Mouse (Mus musculus) embryonic facial prominence, embryonic 13.5 days (tissue): ENCODE results near the gene Ilk. TPM values are rescaled to one million over a fixed set of nuclear protein-coding genes. Genes with fewer than 3 reads are reported as not detected.

Source experiments
- ATAC-seq: fragments of 200-750 bp; cut with Nextera tagmentation; 2 replicates; pipeline ENCODE4 v1.8.0; 2017; ENCODE audit warnings: low read depth; ENCODE audit not compliant: insufficient number of reproducible peaks, insufficient read depth, low FRiP score, low TSS enrichment
- H3K27ac ChIP-seq: fragments of 300-500 bp; sonication (generic); 2 replicates; pipeline ENCODE4 v1.5.1; 2015; ENCODE audit warnings: moderate library complexity, mild to moderate bottlenecking, inconsistent platforms
- H3K27me3 ChIP-seq: fragments of 300-500 bp; sonication (generic); 2 replicates; pipeline ENCODE4 v1.6.1; 2015; ENCODE audit warnings: mild to moderate bottlenecking, inconsistent platforms
- H3K36me3 ChIP-seq: fragments of 300-500 bp; sonication (generic); 2 replicates; pipeline ENCODE4 v1.6.1; 2015; ENCODE audit warnings: mild to moderate bottlenecking, inconsistent platforms
- H3K4me1 ChIP-seq: fragments of 300-500 bp; sonication (generic); 2 replicates; pipeline ENCODE4 v1.6.1; 2015; ENCODE audit warnings: inconsistent platforms
- H3K4me2 ChIP-seq: fragments of 300-500 bp; sonication (generic); 2 replicates; pipeline ENCODE4 v1.6.1; 2015; ENCODE audit warnings: moderate library complexity, mild to moderate bottlenecking, inconsistent platforms
- H3K4me3 ChIP-seq: fragments of 300-500 bp; sonication (generic); 2 replicates; pipeline ENCODE4 v1.5.1; 2015; ENCODE audit warnings: mild to moderate bottlenecking, inconsistent platforms
- H3K9ac ChIP-seq: fragments of 300-500 bp; sonication (generic); 2 replicates; pipeline ENCODE4 v1.6.1; 2015; ENCODE audit warnings: mild to moderate bottlenecking, inconsistent platforms
- H3K9me3 ChIP-seq: fragments of 300-500 bp; sonication (generic); 2 replicates; pipeline ENCODE4 v1.6.1; 2016; ENCODE audit warnings: inconsistent platforms
- WGBS: fragments of 180-500 bp; shearing (Covaris S2); methylation state at CpG from one replicate; pipeline ENCODE4 v1.1.7; 2015; ENCODE audit warnings: mixed read lengths; 5-methylcytosine and 5-hydroxymethylcytosine counted together
- polyA plus RNA-seq: library from polyadenylated mRNA; unstranded; fragments of >200 nt; fragmentation: Nextera tagmentation; extraction: Ambion mirVana; gene quantifications from 2 replicates; pipeline ENCODE4 v1.2.1, GENCODE M21; 2015

Gene Ilk
- polyA plus RNA-seq, 1 experiment from 2014 or later = 253 TPM

DNA sequence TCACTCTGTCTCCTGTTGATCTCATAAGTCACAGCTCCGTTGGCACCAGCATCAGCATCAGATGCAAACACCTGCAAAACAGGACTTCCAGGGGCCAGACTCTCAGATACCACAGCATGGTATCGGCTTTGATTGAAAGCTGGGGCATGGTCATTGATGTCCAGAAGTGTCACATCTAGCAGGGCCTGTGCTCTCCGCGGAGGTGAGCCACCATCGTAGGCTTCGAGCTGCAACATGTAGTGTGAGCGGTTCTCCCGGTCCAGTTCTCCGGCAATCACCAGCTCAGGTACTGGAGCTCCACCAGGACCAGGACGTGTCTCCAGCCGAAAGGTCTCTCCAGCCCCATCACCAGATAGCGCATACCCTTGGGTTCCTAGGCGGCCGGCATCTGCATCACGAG, 35.9 kb downstream of the Ilk start:
- Histone ChIP-seq H3K9me3 (no peaks in the 10 kb centered on the region), H3K27me3 (no peaks in the 10 kb centered on the region), H3K36me3 (peaks cover 71% of the 10 kb centered on the region), H3K9ac (no peak overlapping the region), H3K4me1 (peaks cover 69% of the 10 kb centered on the region), H3K4me3 (no peak overlapping the region), H3K4me2 (no peak overlapping the region), H3K27ac (no peak overlapping the region)
- no peak for ATAC-seq
- 96% methylated on average over 15 of the region's 15 CpGs for WGBS

DNA sequence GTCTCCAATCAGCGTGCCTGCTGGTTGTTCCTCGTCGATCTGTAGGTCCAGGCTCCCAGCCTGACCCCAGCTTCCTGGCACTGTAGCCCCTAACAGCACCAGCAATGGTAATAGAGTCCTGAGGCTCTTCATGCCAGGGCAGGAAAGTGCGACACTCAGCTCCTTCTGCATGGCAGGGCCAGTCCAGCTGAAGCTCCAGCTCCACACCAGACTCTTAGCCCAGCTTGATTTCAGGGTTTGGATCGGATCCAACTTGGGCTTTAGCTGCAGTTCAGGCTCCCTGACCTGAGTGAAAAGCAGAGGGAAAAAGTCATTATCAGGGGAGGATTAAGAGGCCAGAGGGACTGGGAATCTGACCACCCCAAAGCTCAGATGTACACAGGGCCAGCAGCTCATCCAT, 36.6 kb downstream of the Ilk start:
- Histone ChIP-seq H3K36me3 (peaks cover 64% of the 10 kb centered on the region), H3K4me1 (peaks cover 70% of the 10 kb centered on the region), H3K9ac (no peak overlapping the region), H3K9me3 (no peaks in the 10 kb centered on the region), H3K4me2 (no peak overlapping the region), H3K27me3 (no peaks in the 10 kb centered on the region), H3K27ac (no peak overlapping the region), H3K4me3 (no peak overlapping the region)
- WGBS = 69% methylated on average over 5 of the region's 5 CpGs
- ATAC-seq = no peak

DNA sequence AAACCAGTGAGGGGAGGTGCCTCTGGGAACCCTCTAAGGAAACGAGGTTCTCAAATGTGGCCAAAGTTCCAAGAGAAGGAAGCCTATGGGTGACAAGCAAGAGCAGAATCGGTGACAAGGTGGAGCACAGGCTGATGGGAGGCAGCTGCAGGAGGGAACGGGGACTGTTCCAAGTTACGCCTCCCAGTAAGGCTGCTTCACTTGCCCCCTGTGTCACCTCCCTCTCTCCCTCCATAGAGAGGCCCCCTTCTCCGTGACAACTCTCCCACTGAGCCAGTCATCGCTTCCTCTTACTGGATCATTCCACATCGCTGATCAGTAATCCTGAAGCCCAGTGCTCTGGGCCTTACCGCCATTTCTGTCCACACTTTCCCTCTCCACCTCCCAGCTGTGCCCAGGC, 38.3 kb downstream of the Ilk start:
- Histone ChIP-seq H3K9me3 (no peaks in the 10 kb centered on the region), H3K4me1 (peaks cover 76% of the 10 kb centered on the region), H3K36me3 (peaks cover 54% of the 10 kb centered on the region), H3K4me3 (no peak overlapping the region), H3K9ac (no peak overlapping the region), H3K27me3 (no peaks in the 10 kb centered on the region), H3K4me2 (no peak overlapping the region), H3K27ac (no peak overlapping the region)
- ATAC-seq = no peak
- WGBS = 62% methylated on average over 8 of the region's 8 CpGs

DNA sequence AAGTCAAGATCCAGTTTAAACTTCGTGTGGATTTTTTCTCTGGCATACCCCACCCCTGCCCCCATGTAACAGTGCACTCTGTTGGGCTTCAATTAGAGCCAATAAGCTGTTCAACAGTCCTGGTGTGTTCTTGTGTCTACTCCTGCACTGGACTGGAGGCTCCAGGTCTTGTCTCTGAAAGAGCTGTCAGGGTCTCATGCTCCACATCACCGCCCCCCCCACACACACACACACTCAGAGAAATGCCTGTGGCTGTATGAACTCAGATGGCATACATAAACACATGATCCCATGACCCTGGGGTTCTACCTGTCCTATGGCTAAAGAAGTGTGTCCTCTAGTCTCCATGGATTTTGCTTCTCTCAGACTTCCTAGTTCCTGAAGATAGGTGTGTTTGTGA, 39.6 kb downstream of the Ilk start:
- no peak for ATAC-seq
- WGBS = 76% methylated on average over 2 of the region's 2 CpGs
- no peaks in the 10 kb centered on the region for H3K27me3 ChIP-seq
- no peak overlapping the region for H3K4me3 ChIP-seq
- H3K27ac ChIP-seq = no peak overlapping the region
- H3K36me3 ChIP-seq = peaks cover 53% of the 10 kb centered on the region
- H3K9ac ChIP-seq = no peak overlapping the region
- no peak overlapping the region for H3K4me2 ChIP-seq
- H3K9me3 ChIP-seq = no peaks in the 10 kb centered on the region
- H3K4me1 ChIP-seq = peaks cover 84% of the 10 kb centered on the region

DNA sequence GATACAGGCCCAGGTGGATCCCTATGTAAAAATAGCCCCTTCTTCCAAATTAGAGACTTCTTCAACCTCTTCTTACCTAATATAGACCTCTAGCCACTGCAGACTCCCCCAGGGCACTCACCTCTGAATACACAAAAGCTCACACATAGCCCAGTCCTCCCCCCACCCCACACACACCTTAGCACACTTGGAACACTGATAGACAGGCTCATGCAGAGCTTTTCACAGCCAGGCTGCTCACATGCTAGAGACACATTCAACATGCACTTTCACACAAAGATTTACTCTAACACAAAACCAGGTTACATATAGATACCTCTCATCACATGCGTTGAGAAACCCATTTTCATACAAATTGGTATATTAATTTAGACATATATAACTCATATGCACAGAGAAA, 40.9 kb downstream of the Ilk start:
- no peak for ATAC-seq
- peak overlapping the region; percentile 98 for H3K27ac ChIP-seq
- no peaks in the 10 kb centered on the region for H3K9me3 ChIP-seq
- peaks cover 53% of the 10 kb centered on the region for H3K36me3 ChIP-seq
- peak overlapping the region; percentile 43 for H3K4me3 ChIP-seq
- H3K27me3 ChIP-seq = no peaks in the 10 kb centered on the region
- H3K9ac ChIP-seq = peak overlapping the region; percentile 66
- peak overlapping the region; percentile 66 for H3K4me2 ChIP-seq
- peaks cover 78% of the 10 kb centered on the region for H3K4me1 ChIP-seq
- 79% methylated on average over 1 of the region's 1 CpGs for WGBS

DNA sequence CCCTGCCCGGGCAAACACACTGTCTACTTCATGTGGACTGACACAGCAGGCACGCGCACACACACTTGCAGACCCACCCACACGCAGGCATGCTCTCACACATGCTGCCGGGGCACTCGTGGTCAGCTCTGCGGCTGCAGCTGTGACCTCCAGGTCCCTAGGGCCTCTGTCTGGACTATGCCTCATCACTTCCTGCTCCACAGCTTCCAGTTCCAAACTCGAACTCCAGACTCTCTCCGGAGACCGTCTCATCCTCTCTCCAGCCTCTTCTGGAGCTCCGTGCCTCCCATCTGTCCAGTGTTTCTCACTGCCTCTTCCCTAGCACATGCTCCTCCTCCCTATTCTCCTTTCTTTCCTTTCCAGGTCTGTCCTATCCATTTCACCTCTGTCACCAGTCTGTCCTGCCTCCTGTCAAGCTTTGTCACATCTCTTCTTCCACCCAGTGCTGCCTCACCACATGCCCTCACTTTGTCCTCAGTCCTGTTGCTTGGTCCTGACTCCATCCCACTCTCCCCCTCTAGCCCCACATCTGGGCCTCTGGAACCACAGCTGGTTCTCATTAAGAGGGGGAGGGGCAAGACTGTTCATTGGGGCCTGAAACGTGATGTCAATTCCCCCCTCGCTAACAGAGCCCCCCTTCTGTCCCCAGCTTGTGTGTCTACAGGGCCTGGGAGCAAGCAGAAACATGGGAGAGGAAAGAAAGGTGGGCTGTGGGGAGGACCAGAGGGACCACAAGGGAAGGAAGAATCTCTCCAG, 41.6 kb downstream of the Ilk start:
- H3K36me3 ChIP-seq = peaks cover 50% of the 10 kb centered on the region
- peak; percentile 88 for ATAC-seq

DNA sequence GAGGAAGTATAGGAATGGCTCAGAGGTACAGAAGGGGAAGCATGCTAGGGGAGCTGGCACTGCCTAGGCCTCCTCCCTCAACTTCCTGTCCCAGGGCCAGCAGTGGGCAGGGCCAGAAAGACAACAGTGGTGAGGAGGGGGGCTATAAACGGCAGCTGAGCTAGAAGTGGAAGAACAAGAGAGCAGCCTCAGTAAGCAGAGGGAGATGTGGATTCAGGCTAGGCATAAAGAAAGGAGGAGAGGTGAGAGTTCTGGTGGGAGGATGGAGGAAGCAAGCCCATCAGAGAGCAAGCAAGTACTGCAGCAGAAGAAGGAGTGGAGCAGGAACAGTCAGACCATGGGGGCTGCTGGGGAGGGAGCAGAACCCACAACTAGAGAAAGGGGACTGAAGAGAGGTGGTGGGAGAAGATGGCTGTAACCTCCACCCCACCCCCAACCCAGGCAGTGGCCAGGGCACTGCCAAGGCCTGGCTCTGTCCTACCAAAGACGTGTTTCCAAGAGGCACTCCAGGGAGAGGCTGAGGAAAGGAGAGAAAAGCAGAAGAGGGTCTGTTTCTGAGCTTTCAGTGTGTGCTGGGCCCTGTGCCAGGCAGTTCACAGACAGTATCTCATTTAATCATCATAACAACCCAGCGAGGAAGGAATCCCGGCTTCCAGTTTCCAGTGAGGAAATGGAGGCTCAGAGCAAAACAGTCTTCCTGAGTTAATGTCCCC, 42.3 kb downstream of the Ilk start:
- peak; percentile 91 for ATAC-seq

More for the DNA sequence above, 41.6 kb downstream of the Ilk start:
- Histone ChIP-seq H3K9ac (peak overlapping the region; percentile 66), H3K4me2 (peak overlapping the region; percentile 66), H3K4me3 (peak overlapping the region; percentile 43), H3K4me1 (peaks cover 81% of the 10 kb centered on the region), H3K9me3 (no peaks in the 10 kb centered on the region), H3K27me3 (no peaks in the 10 kb centered on the region), H3K27ac (peak overlapping the region; percentile 98)
- 18% methylated on average over 13 of the region's 13 CpGs for WGBS

DNA sequence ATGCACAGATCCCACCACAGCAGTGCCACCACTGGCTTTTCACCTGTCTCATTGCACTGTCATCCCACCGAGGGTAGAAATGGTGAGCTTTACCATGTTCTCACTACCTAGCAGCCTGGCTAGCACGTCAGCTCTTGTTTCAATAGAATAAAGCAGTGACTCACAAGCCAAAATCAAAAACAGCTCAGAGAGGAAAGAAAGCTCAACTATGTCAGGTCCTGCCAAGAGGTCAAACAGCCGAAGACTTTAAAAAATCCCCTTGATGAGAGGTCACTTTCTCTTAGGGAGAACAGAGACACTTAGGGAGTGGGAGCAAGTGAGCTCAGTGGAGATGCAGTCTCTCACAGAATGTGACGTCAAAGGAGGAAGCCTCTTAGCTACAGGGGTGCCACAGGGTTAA, 47.5 kb downstream of the Ilk start:
- peaks cover 35% of the 10 kb centered on the region for H3K36me3 ChIP-seq
- H3K27ac ChIP-seq = no peak overlapping the region
- no peaks in the 10 kb centered on the region for H3K9me3 ChIP-seq
- H3K27me3 ChIP-seq = no peaks in the 10 kb centered on the region
- peaks cover 73% of the 10 kb centered on the region for H3K4me1 ChIP-seq
- WGBS = 27% methylated on average over 4 of the region's 4 CpGs
- H3K4me2 ChIP-seq = peak overlapping the region; percentile 85
- H3K4me3 ChIP-seq = 0 out of 2 replicates have a peak overlapping the region, but pooled peaks have one; percentile 75
- H3K9ac ChIP-seq = 0 out of 2 replicates have a peak overlapping the region, but pooled peaks have one; percentile 55
- no peak for ATAC-seq

More for the DNA sequence above, 42.3 kb downstream of the Ilk start:
- Histone ChIP-seq H3K27ac (peak overlapping the region; percentile 98), H3K4me2 (peak overlapping the region; percentile 66), H3K36me3 (peaks cover 47% of the 10 kb centered on the region), H3K4me1 (peaks cover 83% of the 10 kb centered on the region), H3K9me3 (no peaks in the 10 kb centered on the region), H3K4me3 (peak overlapping the region; percentile 43), H3K9ac (peak overlapping the region; percentile 66), H3K27me3 (no peaks in the 10 kb centered on the region)
- 12% methylated on average over 4 of the region's 4 CpGs for WGBS

DNA sequence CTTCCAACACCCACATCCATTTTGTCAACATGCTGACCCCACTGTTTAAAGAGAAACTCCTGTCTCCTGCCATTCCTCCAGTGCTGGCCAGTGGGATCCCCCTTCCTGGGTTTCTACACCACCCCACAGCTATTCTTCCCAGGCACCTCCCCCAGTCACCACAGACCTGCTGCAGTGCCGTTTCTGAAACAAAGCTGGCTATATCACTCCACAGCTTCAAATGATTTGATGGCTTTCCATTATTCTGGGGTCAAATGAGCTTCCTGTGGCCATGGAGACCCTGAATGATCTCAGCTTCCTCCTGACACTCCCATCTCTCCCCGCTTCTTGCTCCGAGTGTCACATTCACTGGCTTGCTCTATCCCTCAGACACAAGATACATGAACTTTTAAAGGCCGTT, 48.2 kb downstream of the Ilk start:
- Histone ChIP-seq H3K27ac (no peak overlapping the region), H3K4me3 (peak overlapping the region; percentile 75), H3K9me3 (no peaks in the 10 kb centered on the region), H3K36me3 (peaks cover 35% of the 10 kb centered on the region), H3K4me1 (peaks cover 68% of the 10 kb centered on the region), H3K9ac (peak overlapping the region; percentile 55), H3K27me3 (no peaks in the 10 kb centered on the region), H3K4me2 (peak overlapping the region; percentile 85)
- WGBS = 17% methylated on average over 4 of the region's 4 CpGs
- ATAC-seq = no peak

DNA sequence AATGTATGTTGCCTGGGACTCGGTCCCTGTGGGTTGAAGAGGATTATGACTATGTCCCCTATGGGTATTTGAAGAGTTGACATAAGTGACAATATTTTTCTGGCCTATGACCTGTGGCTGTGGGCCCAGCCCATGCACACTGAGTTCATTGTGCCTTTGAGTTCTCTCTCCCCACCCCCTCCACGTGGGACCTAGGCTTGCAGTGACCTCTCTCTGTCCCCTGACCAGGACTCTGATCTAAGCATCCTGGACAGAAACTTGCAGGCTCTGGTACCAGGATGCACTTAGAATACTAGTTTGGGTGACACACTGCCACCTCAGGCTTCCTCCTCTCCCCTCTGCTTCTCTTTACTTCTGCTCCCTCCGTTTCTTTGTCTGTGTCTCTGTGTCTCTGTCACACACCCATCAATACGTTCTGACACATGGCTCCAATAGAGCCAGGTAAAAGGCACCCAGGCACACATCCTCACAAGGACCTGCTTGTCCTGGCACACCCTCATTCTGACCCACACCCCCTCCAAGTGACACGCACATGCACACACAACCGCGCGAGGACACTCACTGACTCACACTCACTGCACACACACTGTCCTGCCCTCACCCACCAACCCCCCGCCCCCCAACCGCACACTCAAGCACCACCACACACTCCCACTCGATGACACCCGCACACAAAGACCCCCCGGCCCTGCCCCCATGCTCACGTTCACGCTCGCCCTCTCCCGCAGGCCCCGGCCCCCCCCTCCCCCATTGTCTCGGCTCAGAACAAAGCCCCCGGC, 50.3 kb downstream of the Ilk start:
- Histone ChIP-seq H3K4me1 (peaks cover 52% of the 10 kb centered on the region), H3K27ac (peak overlapping the region; percentile 91), H3K36me3 (peaks cover 16% of the 10 kb centered on the region), H3K27me3 (no peaks in the 10 kb centered on the region), H3K9me3 (no peaks in the 10 kb centered on the region), H3K4me3 (peak overlapping the region; percentile 75), H3K9ac (peak overlapping the region; percentile 98), H3K4me2 (peak overlapping the region; percentile 85)
- peak; percentile 49; the same call in 1 of the 2 replicates for ATAC-seq
- WGBS = 3% methylated on average over 20 of the region's 20 CpGs
